Mouse (Mus musculus) kidney, adult 2 months (tissue): ENCODE data around the gene Slc44a1. TPM values are rescaled to one million over a fixed set of nuclear protein-coding genes. Genes with fewer than 3 reads are reported as not detected.

Experiments used
- DNase-seq: peaks from one replicate; pipeline ENCODE4 v3.0.0; 2021
- H3K27ac ChIP-seq: fragments of 200-500 bp; 2 replicates; pipeline ENCODE4 v1.5.1; 2012; ENCODE audit warnings: low read depth, low read length, control low read depth, inconsistent platforms; ENCODE audit not compliant: insufficient read depth
- H3K27me3 ChIP-seq: fragments of 200-500 bp; replicated peaks from 2 replicates; pipeline ENCODE4 v1.6.1; 2012; ENCODE audit warnings: mild to moderate bottlenecking, moderate library complexity, low read length, inconsistent platforms; ENCODE audit not compliant: control insufficient read depth, insufficient read depth
- H3K36me3 ChIP-seq: fragments of 200-500 bp; 2 replicates; pipeline ENCODE4 v1.6.1; 2012; ENCODE audit warnings: mild to moderate bottlenecking, moderate library complexity, low read length, inconsistent platforms; ENCODE audit not compliant: control insufficient read depth, insufficient read depth
- H3K4me1 ChIP-seq: fragments of 200-500 bp; 2 replicates; pipeline ENCODE4 v1.6.1; 2011; ENCODE audit warnings: low read length; ENCODE audit not compliant: control insufficient read depth, insufficient read depth
- H3K4me3 ChIP-seq: fragments of 200-500 bp; 2 replicates; pipeline ENCODE4 v1.5.1; 2011; ENCODE audit warnings: mild to moderate bottlenecking, low read depth, low read length, control low read depth; ENCODE audit not compliant: insufficient read depth
- CTCF ChIP-seq: fragments of 200-500 bp; conservative IDR thresholded peaks from 2 replicates; pipeline ENCODE4 v1.5.1; 2011; ENCODE audit warnings: low read depth, mild to moderate bottlenecking, control low read depth, low read length, moderate library complexity, mixed read lengths; ENCODE audit not compliant: insufficient read depth, insufficient read length
- POLR2A ChIP-seq: fragments of 200-500 bp; IDR thresholded peaks from one replicate; pipeline ENCODE4 v1.6.1; 2011; ENCODE audit warnings: low read depth, low read length, control low read depth
- WGBS: fragments of 180-500 bp; shearing (Covaris S2); methylation state at CpG from one replicate; pipeline ENCODE4 v1.1.7; 2018; 5-methylcytosine and 5-hydroxymethylcytosine counted together
- polyA plus RNA-seq: library from polyadenylated mRNA; depleted of rRNA; stranded (reverse); fragments of >200 nt; gene quantifications from 2 replicates; pipeline ENCODE4 v1.2.3, GENCODE M21; 2012; rRNA removed

The Slc44a1 gene
- polyA plus RNA-seq, result 26.5 and 27.1 TPM in 2 replicates

DNA sequence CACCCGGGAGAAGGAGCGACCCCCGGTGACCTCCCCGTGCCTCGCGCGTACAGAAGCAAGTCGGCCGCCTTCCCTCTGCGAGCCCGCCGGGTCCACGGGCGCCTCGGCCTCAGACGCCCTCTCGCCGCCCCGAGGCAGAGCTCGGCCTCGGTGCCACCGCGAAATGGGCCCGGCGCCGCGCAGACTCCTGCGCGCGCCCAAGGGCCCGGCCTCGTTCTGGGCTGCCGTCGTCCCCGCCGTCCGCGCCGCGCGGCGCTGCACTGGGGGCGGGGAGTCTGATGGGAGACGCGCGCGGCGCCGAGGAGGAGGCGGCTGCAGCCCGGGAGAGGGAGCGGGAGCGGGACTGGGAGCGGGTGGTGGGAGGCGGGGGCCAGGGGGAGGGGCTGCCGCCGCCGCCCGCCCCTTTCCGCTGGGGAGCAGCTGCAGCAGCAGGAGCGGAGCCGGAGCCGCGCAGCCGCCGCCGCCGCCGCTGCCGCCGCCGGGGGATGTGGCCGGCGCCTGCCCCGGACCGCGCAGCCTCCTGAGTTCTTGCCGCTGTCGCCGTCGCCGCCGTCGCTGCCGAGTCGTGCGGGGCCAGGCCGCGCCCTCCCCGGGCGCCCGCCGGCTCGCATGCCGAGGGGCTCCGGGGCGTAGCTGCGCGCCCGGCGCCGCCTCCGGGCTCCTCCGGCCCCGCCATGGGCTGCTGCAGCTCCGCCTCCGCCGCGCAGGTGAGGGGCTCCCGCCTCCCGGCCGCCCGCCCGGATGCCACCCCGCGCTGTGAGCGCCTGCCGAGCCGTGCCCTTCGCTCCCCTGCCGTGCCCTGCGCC lies at the start of gene Slc44a1:
Gene Slc44a1 (plus strand): TSS at position 404 of the 806 bp plus-strand sequence.
- H3K27ac ChIP-seq, result peak within 1 kb of the TSS; percentile 99
- under 1% methylated on average over 112 of the region's 122 CpGs for WGBS
- no peaks in the 10 kb centered on the region for H3K36me3 ChIP-seq
- DNase-seq, result peak; percentile 94
- TF ChIP-seq POLR2A (no peak), CTCF (no peak)
- H3K27me3 ChIP-seq, result no peaks in the 10 kb centered on the region
- H3K4me3 ChIP-seq, result peak within 1 kb of the TSS; percentile 96
- H3K4me1 ChIP-seq, result peaks cover 5% of the 10 kb centered on the region; the same call in 1 of the 2 replicates

DNA sequence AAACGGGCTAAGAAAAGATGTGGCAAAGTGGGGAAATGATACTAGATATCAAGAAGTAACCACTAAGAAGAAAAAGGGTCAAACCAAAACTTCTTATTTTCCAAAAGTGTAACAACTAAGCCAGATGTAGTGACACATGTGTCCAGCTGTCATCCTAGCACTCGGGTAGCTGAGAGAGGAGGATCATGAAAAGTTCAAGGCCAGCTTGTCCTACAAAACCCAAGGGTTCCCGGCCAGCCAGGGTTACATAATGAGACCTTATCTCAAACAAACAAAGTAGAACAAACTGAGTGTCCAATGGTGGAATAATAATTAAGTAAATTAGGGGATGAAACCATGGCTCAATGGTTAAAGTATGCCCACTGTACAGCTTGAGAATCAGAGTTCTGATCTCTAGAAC lies 45.2 kb upstream of the Slc44a1 start:
- no peaks in the 10 kb centered on the region for H3K4me1 ChIP-seq
- H3K4me3 ChIP-seq, result no peak overlapping the region
- no peaks in the 10 kb centered on the region for H3K27me3 ChIP-seq
- no peak for TF ChIP-seq CTCF
- no peak for TF ChIP-seq POLR2A
- no peak overlapping the region for H3K27ac ChIP-seq
- H3K36me3 ChIP-seq, result no peaks in the 10 kb centered on the region
- DNase-seq, result no peak
- WGBS, result 64% methylated on average over 3 of the region's 3 CpGs

DNA sequence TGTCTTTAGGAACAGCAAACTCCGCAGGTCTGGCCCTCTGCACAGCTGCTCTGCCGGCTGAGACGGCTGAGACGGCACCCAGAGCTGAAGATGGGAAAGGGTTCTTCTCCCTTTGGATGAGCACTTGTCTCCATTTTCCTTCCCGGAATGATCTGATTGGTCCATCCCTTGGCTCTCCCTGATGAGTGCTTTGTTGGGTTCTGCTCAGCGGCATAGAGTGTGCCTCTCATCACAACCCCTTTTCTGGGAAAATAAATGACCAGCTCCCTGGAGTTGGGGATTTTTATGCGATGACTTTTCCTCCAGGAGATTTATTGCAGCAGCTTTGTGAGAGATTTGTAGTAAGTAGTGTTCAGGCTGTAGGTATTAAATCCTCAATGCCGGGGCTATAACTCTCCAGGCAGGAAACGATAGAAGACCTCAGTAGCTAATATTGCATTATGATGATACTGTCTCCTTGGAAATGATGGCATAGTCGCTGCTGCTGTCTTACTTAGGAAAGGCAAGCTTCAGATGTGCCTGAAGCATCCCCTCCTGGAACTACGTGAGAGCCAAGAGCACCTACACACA lies 43.5 kb upstream of the Slc44a1 start:
- DNase-seq, result no peak
- H3K4me3 ChIP-seq, result no peak overlapping the region
- H3K27ac ChIP-seq, result no peak overlapping the region
- no peaks in the 10 kb centered on the region for H3K4me1 ChIP-seq
- H3K27me3 ChIP-seq, result no peaks in the 10 kb centered on the region
- 52% methylated on average over 11 of the region's 11 CpGs for WGBS
- no peaks in the 10 kb centered on the region for H3K36me3 ChIP-seq
- no peak for TF ChIP-seq POLR2A
- no peak for TF ChIP-seq CTCF

DNA sequence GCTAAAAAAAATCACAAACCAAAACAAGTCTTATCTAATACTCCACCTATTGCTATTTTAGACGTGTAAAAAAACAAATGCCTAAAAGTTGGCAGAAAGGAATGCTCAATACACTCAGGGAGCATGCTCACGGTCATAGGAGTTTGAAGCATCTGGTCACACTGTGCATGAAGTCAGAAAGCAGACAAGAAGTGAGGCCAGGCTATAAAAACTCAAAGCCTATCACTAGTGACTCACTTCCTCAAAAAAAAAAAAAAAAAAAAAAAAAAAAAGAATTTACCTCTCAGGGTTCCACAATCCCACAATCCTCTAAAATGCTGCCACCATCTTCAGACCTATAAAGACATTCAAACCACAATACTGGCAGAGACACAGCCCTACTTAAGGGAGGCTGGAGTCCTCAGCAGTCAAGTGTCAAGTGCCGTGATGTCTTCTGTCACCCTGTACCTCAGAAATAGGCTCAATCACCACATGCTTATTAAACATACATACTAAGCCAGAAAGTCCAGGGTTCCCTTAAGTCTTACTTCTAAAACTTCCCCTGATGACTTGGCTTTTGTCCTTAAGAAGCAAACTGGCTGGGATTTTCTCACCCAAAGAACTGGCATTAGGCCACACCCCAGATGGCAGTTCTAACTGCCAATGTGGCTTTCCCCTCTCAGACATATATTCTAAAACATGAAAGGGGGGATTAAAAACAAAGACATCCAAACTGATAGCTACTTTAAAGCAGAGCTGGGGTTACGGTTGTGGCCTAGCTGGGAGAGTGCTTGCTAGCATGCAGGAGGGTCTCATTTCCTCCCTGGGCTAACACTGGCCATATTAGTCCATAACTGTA lies 42.7 kb upstream of the Slc44a1 start:
- no peaks in the 10 kb centered on the region for H3K36me3 ChIP-seq
- H3K27ac ChIP-seq, result no peak overlapping the region
- no peaks in the 10 kb centered on the region for H3K27me3 ChIP-seq
- 69% methylated on average over 4 of the region's 4 CpGs for WGBS
- TF ChIP-seq CTCF (no peak), POLR2A (no peak)
- H3K4me3 ChIP-seq, result no peak overlapping the region
- no peaks in the 10 kb centered on the region for H3K4me1 ChIP-seq
- DNase-seq, result no peak

DNA sequence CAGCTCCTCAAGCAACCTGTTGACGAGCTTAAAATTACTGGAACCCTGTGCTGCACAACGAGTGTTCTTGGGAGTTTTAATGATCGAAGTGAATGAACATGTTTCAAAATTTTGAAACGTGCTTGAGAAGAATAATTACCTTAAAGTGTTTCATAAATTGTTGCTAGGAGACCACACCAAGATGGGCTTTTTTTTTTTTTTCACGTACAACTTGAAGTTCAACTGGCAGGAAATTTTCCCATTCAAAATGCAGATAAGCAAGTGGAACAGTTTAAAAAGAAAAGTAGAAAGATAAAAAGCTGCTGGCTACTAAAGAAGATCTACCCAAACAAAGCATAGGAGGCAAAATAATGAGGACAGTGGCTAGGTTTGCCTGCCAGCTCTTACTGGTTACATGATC lies 41.7 kb upstream of the Slc44a1 start:
- WGBS, result 68% methylated on average over 5 of the region's 5 CpGs
- TF ChIP-seq POLR2A, result no peak
- H3K36me3 ChIP-seq, result no peaks in the 10 kb centered on the region

DNA sequence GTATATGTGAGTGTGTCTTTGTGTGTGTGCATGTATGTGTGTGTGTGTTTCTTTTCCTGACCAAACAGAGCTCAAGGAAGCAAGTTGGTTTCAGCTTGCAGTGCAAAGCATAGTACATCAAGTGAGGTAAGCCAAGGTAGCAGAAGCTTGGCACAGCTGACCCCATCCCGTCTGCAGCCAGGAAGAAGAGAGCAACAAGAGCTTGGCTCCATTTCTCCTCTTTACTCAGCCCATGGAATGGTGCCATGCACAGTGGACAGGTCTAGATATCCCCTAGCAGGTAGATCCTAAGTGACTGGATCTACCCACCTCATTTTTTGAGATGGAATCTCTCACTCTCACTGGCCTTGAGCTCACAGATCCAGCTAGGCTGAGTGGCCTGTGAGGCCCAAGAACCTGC lies 40.8 kb upstream of the Slc44a1 start:
- 92% methylated on average over 1 of the region's 1 CpGs for WGBS
- Histone ChIP-seq H3K4me3 (no peak overlapping the region), H3K36me3 (no peaks in the 10 kb centered on the region), H3K4me1 (no peaks in the 10 kb centered on the region), H3K27me3 (no peaks in the 10 kb centered on the region), H3K27ac (no peak overlapping the region)
- TF ChIP-seq CTCF, result no peak
- TF ChIP-seq POLR2A, result no peak
- DNase-seq, result no peak

More for the DNA sequence above, 41.7 kb upstream of the Slc44a1 start:
- H3K27ac ChIP-seq, result no peak overlapping the region
- H3K4me3 ChIP-seq, result no peak overlapping the region
- no peak for DNase-seq
- no peaks in the 10 kb centered on the region for H3K4me1 ChIP-seq
- H3K27me3 ChIP-seq, result no peaks in the 10 kb centered on the region

DNA sequence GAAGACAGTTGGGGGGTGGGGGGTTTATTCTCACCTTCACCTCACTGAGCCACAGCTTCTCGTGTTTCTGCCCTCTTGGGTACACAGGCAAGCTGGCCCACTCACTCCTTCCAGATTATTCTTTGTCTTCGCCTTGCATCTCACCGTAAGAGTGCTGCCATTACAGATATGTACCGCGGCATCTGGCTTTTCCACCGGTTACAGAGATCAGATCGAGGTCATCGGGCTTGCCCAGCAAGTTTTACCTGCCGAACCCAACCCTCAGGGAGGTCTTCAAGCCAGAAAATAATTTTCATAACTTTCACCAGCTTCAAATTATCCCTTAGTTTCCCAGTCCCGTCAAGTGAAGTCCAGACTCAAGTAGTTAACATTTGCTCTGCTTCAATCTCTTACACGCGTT lies 36.8 kb upstream of the Slc44a1 start:
- Histone ChIP-seq H3K36me3 (no peaks in the 10 kb centered on the region), H3K4me1 (no peaks in the 10 kb centered on the region), H3K27me3 (no peaks in the 10 kb centered on the region), H3K27ac (no peak overlapping the region), H3K4me3 (no peak overlapping the region)
- TF ChIP-seq POLR2A (no peak), CTCF (no peak)
- WGBS, result 91% methylated on average over 12 of the region's 12 CpGs
- DNase-seq, result no peak
